Mouse (Mus musculus) kidney, postnatal 14 days (tissue): ENCODE data around the gene Ccdc93.

Experiments used
- DNase-seq: peaks from one replicate; pipeline ENCODE4 v3.0.0; 2022; ENCODE audit warnings: mixed read lengths

Gene Ccdc93

GRCm38 (mm10) chr1:121527600-121528398, 97.0 kb downstream of the Ccdc93 start:
- no peak for DNase-seq

DNA sequence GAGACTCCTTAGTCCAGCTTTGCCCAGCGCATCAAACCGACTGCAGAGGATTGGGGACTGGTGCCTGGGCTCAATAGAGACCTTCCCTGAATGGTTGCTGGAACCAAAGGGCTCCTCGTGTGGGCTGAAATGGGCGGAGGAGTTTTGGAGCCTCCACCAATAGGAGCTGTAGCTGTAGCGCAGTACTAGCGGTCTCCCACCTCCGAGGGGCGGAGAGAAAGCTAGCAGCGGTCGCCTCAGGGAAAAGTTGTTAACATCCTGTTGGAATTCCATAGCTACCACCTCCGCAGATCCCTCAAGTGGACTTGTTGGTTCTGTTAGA, 97.5 kb downstream of the Ccdc93 start, which contains the start of gene Htr5b:
Gene Htr5b (minus strand): TSS at position 67 of the 322 bp plus-strand sequence.
- peak; percentile 14 for DNase-seq

- no peak for DNase-seq
Measured at GRCm38 (mm10) chr1:121529286-121529685, 98.4 kb downstream of the Ccdc93 start.

- DNase-seq: no peak
Measured at GRCm38 (mm10) chr1:121531439-121531838, 100.6 kb downstream of the Ccdc93 start.

DNA sequence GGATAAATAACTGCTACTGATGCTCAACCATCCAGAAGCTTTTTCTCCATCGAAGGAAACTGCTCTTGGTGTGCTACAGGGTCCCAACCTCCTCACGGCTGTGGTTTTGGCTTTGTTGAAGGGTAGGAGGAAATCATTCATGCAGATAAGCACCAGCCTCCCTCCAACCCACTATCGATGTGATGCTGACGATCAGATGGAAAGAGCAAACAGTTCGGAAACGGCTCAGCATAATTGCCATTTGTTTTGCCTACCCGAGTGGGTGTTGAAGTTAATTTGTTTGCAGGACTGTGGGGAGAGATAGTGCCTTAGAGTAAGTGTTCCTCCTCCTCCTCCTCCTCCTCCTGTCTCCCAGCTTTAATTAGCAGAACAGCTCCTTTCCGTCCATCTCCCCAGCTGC, 109.5 kb downstream of the Ccdc93 start:
- DNase-seq: no peak

- no peak for DNase-seq
Measured at GRCm38 (mm10) chr1:121546844-121547243, 116.0 kb downstream of the Ccdc93 start.

DNA sequence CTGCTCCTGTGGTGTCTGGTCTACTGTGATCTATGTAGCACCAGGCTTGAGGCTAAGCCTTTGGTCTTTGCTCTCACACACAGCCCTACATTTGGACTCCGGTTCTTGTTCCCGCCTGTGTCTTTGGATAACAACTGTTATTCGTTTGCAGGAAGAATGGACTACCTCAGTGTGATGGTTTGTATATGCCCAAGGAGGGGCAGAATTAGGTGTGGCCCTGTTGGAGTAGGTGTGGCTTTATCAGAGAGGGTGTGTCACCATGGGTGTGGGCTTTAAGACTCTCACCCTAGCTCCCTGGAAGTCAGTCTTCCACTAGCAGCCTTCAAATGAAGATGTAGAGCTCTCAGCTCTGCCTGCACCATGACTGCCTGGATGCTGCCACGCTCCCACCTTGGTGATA, 117.8 kb downstream of the Ccdc93 start:
- DNase-seq: no peak

DNA sequence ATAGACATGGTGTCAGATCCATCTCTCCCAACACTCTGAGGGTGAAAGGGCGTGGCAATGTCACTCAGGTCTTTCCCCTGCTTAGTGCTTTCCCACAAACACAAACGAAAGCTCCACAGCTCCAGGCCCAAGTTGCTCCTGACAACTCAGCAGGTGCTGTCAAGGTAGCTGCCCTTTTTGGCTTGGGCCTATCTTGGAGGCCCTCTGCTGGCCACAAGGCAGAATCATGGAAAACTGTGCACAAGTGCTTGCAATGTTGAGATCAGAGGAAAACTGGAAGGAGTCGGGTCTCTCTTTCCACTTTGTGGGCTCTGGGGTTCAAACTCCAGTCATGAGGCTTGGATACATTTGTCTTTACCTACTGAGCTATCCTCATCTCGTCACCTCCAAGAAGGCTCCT, 118.6 kb downstream of the Ccdc93 start:
- no peak for DNase-seq

DNA sequence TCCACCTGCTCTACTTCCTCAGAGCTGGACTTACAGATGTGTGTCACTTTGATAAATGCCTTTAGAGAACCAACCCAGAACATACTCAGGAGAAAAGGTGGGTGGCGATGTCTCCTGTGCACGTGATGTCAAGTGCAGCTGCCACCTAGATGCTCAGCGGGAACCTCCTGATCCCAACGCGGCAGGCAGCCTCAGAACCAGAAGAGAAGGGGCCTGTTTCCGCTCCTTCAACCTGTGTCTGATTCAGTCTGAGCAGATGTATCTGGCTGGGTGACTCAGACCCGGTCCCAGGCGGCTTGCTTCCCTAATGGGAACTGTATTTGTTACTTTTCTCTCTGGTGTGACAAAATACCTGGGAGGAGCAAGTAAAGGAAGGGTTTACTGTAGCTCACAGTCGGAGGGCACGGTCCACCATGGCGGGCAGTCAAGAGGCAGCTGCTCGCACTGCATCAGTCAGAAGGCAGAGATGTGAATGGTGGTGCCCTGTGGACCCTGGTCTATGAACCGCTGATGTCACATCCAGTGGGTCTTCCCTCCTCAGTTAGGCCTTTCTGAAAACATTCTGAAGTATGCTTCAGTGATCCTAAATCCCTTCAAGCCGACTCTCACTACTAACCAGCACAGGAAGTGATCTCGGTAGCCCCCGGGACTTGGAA, 120.1 kb downstream of the Ccdc93 start:
- no peak for DNase-seq

- DNase-seq: no peak
Measured at GRCm38 (mm10) chr1:121551457-121551835, 120.6 kb downstream of the Ccdc93 start.
